Mouse (Mus musculus) small intestine, adult 2 months (tissue): ENCODE results near the gene Fank1. TPM values are rescaled to one million over a fixed set of nuclear protein-coding genes. Genes with fewer than 3 reads are reported as not detected.

ENCODE experiments used
- H3K27ac ChIP-seq: fragments of 200-500 bp; 2 replicates; pipeline ENCODE4 v1.5.1; 2012; ENCODE audit warnings: low read depth, low read length, control low read depth, inconsistent platforms; ENCODE audit not compliant: insufficient read depth
- H3K27me3 ChIP-seq: fragments of 200-500 bp; 2 replicates; pipeline ENCODE4 v1.6.1; 2012; ENCODE audit warnings: mild to moderate bottlenecking, moderate library complexity, low read length, inconsistent platforms; ENCODE audit not compliant: control insufficient read depth, insufficient read depth
- H3K36me3 ChIP-seq: fragments of 200-500 bp; 2 replicates; pipeline ENCODE4 v1.6.1; 2012; ENCODE audit warnings: mild to moderate bottlenecking, low read length, control low read depth, inconsistent platforms; ENCODE audit not compliant: control insufficient read depth, insufficient read depth
- H3K4me1 ChIP-seq: fragments of 200-500 bp; 2 replicates; pipeline ENCODE4 v1.6.1; 2012; ENCODE audit warnings: low read length, inconsistent platforms, mixed read lengths; ENCODE audit not compliant: control insufficient read depth, insufficient read depth, insufficient read length
- H3K4me3 ChIP-seq: fragments of 200-500 bp; 2 replicates; pipeline ENCODE4 v1.5.1; 2012; ENCODE audit warnings: low read depth, mild to moderate bottlenecking, control low read depth, inconsistent platforms, low read length, moderate library complexity
- CTCF ChIP-seq: fragments of 200-500 bp; IDR thresholded peaks from 2 replicates; pipeline ENCODE4 v1.5.1; 2012; ENCODE audit warnings: low read depth, mild to moderate bottlenecking, control low read depth, inconsistent platforms, low read length, moderate library complexity, mixed read lengths; ENCODE audit not compliant: insufficient replicate concordance, insufficient read length; ENCODE audit errors: extremely low read depth
- POLR2A ChIP-seq: fragments of 200-500 bp; IDR thresholded peaks from 2 replicates; pipeline ENCODE4 v1.6.1; 2012; ENCODE audit warnings: low read depth, mild to moderate bottlenecking, control low read depth, inconsistent platforms, low read length, moderate library complexity
- whole genome bisulfite sequencing: fragments of 180-500 bp; shearing (Covaris S2); methylation state at CpG from one replicate; pipeline ENCODE4 v1.1.7; 2018; 5-methylcytosine and 5-hydroxymethylcytosine counted together
- polyA plus RNA-seq: library from polyadenylated mRNA; depleted of rRNA; stranded (reverse); fragments of >200 nt; gene quantifications from 2 replicates; pipeline ENCODE4 v1.2.3, GENCODE M21; 2012

Gene Fank1
- polyA plus RNA-seq, 1 experiment = 0.18 TPM

GRCm38 (mm10) chr7:133751163-133751562, 25.5 kb upstream of the Fank1 start:
- H3K27ac ChIP-seq = no peak overlapping the region

GRCm38 (mm10) chr7:133757961-133758455, 18.7 kb upstream of the Fank1 start:
- Histone ChIP-seq H3K36me3 (peaks cover 15% of the 10 kb centered on the region), H3K4me3 (no peak overlapping the region), H3K27me3 (no peaks in the 10 kb centered on the region), H3K27ac (no peak overlapping the region), H3K4me1 (no peaks in the 10 kb centered on the region)
- 80% methylated on average over 5 of the region's 5 CpGs for WGBS
- no peak for TF ChIP-seq POLR2A

More at GRCm38 (mm10) chr7:133751163-133751562, 25.5 kb upstream of the Fank1 start:
- TF ChIP-seq POLR2A = no peak
- TF ChIP-seq CTCF = no peak
- no peaks in the 10 kb centered on the region for H3K27me3 ChIP-seq
- 69% methylated on average over 5 of the region's 5 CpGs for WGBS
- peaks cover 4% of the 10 kb centered on the region; the same call in 1 of the 2 replicates for H3K4me1 ChIP-seq
- H3K4me3 ChIP-seq = no peak overlapping the region
- peaks cover 22% of the 10 kb centered on the region for H3K36me3 ChIP-seq

GRCm38 (mm10) chr7:133758716-133759115, 17.9 kb upstream of the Fank1 start:
- TF ChIP-seq CTCF = no peak
- no peak for TF ChIP-seq POLR2A
- Histone ChIP-seq H3K27ac (no peak overlapping the region), H3K4me1 (no peaks in the 10 kb centered on the region), H3K36me3 (peaks cover 15% of the 10 kb centered on the region), H3K4me3 (no peak overlapping the region), H3K27me3 (no peaks in the 10 kb centered on the region)
- 96% methylated on average over 5 of the region's 5 CpGs for WGBS

- no peak overlapping the region for H3K27ac ChIP-seq
- WGBS = 78% methylated on average over 27 of the region's 27 CpGs
- no peak for TF ChIP-seq POLR2A
- TF ChIP-seq CTCF = no peak
Observed at GRCm38 (mm10) chr7:133759611-133760353, 16.9 kb upstream of the Fank1 start.

GRCm38 (mm10) chr7:133762696-133763095, 14.0 kb upstream of the Fank1 start:
- TF ChIP-seq CTCF (no peak), POLR2A (no peak)
- Histone ChIP-seq H3K27me3 (no peaks in the 10 kb centered on the region), H3K27ac (no peak overlapping the region), H3K4me1 (peaks cover 2% of the 10 kb centered on the region; the same call in 1 of the 2 replicates), H3K36me3 (peaks cover 8% of the 10 kb centered on the region), H3K4me3 (no peak overlapping the region)
- 87% methylated on average over 6 of the region's 6 CpGs for WGBS

More at GRCm38 (mm10) chr7:133759611-133760353, 16.9 kb upstream of the Fank1 start:
- no peaks in the 10 kb centered on the region for H3K4me1 ChIP-seq
- no peak overlapping the region for H3K4me3 ChIP-seq
- peaks cover 12% of the 10 kb centered on the region for H3K36me3 ChIP-seq
- no peaks in the 10 kb centered on the region for H3K27me3 ChIP-seq

- TF ChIP-seq CTCF (no peak), POLR2A (no peak)
- H3K27me3 ChIP-seq = no peaks in the 10 kb centered on the region
- 46% methylated on average over 2 of the region's 2 CpGs for WGBS
- peaks cover 2% of the 10 kb centered on the region; the same call in 1 of the 2 replicates for H3K4me1 ChIP-seq
- no peak overlapping the region for H3K4me3 ChIP-seq
- H3K36me3 ChIP-seq = peaks cover 5% of the 10 kb centered on the region
- no peak overlapping the region for H3K27ac ChIP-seq
Observed at GRCm38 (mm10) chr7:133764425-133764824, 12.2 kb upstream of the Fank1 start.

GRCm38 (mm10) chr7:133765240-133765848, 11.3 kb upstream of the Fank1 start:
- WGBS = 78% methylated on average over 10 of the region's 10 CpGs

More at GRCm38 (mm10) chr7:133765240-133765848, 11.3 kb upstream of the Fank1 start:
- TF ChIP-seq CTCF (no peak), POLR2A (no peak)
- H3K36me3 ChIP-seq = peaks cover 2% of the 10 kb centered on the region; the same call in 1 of the 2 replicates
- no peaks in the 10 kb centered on the region for H3K27me3 ChIP-seq
- peaks cover 2% of the 10 kb centered on the region; the same call in 1 of the 2 replicates for H3K4me1 ChIP-seq
- no peak overlapping the region for H3K27ac ChIP-seq
- H3K4me3 ChIP-seq = no peak overlapping the region
